Mouse (Mus musculus) layer of hippocampus, postnatal 14 days (tissue): ENCODE data around the gene Hs2st1. TPM values are rescaled to one million over a fixed set of nuclear protein-coding genes. Genes with fewer than 3 reads are reported as not detected.
A peak's percentile ranks its signal among the peaks of the same experiment; 100 is the strongest.

Experiments used
- DNase-seq, 2 experiments: peaks; one replicate each; pipeline ENCODE4 v3.0.0; 2021 to 2022; ENCODE audit warnings: low spot score in 2 of 2, mixed read lengths in 1 of 2
- total RNA-seq, 2 experiments: library from RNA; stranded (reverse); gene quantifications; 2 replicates each; pipeline ENCODE4 v1.2.3; 2021

The Hs2st1 gene
- total RNA-seq, 2 experiments from 2014 or later: 45.1 to 45.9 TPM

DNA sequence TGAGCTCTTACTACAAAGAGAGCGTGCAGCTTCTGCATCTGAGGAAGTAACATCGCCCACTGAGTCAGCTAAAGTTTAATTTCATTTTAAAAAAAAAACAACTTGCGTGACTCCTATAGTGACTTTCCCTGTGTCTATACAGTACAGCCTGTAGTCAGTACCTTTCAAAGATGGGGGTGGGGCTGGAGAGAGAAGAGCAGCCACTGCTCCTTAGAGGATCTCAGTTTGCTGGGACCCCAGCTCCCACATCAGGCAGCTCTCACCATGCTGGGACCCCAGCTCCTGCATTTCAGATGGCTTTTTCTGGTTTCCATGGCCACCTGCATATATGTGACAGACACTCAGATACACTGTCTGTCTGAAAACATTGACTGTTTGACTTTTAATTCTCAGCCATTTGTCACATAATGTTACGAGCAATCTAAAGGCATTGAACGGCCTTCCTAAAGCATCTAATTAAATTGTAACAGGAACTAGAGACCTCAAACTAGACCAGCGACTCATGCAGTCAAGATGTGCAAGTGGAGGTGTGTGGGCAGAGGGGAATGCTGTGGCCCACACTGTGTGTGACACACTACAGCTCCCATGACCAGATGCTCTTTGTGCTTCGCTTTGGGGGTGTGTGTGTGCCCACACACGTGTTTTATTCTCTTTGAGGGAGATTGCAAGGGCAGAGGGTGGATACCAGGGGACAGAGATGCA is 19.4 kb upstream of the Hs2st1 start:
- no peak for DNase-seq

DNA sequence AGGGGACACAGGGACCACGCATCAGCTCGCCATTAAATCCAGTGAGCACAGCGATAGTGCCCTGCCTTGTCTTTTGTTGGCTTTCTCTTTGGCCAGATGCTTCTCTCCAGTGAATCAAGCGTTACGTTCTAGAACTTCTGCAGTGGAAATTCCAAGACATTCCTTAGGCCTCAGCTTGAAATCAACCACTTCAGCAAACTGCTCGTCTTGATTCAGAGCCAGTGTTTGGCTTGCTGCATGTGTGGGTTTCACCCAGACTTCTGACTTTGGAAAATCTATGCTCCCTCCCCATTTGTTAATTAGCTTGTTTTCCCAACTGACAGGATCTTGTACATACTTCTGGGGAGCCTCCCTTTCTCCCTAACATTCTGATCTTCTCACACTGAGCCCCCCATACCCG is 16.8 kb upstream of the Hs2st1 start:
- peak in 1 of 2 experiments; percentile 17 for DNase-seq

DNA sequence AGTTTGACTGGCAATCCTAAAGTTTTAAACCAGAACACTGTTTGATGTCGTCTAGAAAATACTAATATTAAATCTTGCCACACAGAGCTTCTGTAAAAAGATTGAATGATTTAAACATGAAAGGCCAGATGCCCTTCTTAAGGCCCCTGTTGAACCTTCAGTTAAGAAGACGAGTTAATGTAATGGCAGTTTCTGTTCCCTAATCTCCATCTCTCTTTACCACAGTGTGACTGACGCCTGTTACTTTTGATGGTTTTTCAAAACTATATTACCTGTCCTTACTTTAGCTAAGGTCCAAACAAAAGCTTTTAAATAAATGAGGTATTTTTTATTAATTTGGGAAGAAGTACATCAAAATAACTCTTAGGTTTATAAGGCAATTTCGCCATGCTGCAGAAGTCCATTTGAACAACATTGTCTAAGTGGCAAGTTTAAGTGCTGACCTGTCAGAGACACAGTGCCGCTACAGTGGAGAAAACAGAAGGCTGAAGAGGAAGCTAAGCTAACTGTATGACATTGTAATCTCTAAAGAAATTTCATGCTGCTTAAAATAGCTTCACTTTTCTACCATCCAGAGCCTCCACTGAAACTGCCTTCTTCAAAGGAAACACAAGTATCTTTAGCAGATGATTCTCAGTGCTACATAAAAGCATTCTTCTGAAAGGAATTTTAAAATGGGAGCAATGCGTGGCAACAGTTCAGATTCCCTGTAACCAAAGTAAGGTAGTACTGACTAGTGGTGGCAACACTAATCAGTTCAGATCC is 15.0 kb upstream of the Hs2st1 start:
- no peak for DNase-seq

DNA sequence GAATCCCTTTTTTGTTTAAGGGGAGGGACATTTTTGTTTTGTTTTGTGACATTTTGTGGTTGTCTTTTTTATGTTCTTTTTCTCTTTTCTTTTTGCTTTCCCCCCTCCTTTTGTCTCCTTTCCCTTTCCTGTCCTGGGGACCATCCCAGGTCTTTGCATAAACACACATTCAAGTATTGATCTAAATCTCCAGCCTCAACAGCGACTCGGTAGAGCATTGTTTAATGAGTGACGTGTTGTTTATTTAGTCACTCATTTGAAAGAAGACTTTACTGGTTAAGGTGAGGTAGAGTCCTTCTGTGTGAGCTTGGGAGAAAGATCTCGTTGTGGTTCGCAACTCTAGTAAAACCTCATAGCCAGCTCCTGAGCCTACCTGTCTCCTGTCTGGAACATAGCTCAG is 13.8 kb upstream of the Hs2st1 start:
- no peak for DNase-seq

DNA sequence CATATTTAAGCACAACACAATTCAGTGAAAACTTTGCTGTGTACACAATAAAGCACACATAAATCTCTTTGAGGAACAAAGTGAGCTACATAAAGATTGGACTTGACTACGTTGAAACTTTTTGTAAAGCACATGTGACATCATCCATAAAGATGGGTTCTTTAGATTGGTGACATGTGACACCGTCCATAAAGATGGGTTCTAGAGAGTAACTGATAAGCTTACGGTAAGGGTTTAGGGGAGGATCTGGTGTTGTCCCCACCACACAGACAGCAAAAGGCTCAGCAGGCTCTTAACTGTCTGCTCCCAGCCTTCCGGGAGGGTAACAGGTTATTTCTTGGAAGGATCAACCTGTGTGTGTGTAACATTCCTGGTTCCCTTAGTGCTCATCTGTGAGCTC is 12.3 kb upstream of the Hs2st1 start:
- no peak for DNase-seq

DNA sequence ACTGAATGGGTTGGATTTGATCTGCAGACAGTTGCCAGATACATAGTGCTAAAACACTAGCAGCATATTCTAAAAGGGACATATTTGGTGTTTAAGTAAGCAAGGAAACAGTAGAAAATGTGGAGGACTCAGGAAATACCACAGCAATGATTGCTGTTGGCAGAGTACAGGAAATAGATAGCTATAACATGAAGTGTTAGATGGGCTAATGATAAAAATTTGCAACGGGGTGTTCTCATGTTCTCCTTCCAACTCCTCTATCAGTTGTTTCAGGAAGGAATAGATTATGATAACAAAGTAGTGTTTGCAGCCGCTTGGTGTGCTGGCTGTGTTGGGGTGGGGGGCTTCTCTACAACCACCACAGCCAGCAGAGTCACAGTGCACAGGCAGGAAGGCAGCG is 11.9 kb upstream of the Hs2st1 start:
- DNase-seq: no peak

DNA sequence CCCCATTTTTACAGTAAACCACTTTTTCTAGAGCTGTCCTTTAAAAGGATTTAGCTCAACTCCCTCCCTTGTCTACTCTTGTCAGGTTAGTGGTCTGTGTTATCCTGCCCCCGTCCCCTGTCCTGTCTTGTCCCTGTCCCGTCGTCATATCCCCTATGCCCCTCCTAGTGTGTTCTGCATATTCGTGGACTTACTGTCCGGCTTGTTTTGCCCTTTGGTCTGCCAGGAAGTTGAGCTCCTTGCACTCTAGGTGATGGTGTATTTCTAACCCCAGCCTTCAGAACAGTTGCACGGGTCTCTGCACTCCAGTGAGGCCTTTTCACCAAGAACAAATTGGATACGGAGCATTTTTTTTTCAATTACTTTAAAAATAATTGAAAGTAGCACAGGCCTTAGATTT is 10.3 kb upstream of the Hs2st1 start:
- DNase-seq: no peak

DNA sequence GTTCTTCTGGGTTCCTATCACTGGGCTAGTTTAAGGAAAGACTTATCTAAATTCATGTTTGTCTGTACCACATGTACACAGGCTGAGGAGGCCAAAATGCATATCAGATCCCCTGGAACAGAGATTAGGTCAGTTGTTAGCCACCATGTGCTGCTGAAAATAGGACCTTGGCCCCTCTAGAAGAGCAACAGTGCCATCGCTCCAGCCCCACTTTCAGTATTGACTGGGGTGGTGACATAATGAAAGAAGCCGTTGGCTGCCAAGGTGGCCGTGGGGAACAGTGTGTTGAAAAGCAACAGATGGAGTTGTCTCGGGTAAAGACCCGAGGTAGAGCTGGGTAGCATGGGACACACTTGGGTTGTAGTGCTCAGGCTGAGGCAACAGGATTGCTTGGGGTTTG is 9.8 kb upstream of the Hs2st1 start:
- DNase-seq: no peak

DNA sequence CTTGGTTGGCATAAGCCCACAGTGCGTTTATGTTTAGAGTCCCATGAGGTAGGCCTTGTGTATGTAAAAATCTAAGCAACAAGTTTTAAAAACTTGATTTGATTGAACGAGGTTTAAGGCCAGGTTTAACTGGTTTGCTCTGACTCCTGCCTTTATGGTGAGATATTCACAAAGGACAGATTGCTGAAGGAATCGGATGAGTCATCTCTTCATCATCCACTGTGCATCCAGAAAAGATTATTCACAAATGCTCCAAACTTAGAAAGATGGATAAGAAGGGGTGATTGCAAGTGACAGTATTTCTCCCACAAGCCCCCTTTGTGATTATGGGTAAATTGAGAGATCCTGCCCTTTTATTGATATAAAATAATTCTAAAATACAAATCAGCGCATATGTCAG is 8.9 kb upstream of the Hs2st1 start:
- no peak for DNase-seq

DNA sequence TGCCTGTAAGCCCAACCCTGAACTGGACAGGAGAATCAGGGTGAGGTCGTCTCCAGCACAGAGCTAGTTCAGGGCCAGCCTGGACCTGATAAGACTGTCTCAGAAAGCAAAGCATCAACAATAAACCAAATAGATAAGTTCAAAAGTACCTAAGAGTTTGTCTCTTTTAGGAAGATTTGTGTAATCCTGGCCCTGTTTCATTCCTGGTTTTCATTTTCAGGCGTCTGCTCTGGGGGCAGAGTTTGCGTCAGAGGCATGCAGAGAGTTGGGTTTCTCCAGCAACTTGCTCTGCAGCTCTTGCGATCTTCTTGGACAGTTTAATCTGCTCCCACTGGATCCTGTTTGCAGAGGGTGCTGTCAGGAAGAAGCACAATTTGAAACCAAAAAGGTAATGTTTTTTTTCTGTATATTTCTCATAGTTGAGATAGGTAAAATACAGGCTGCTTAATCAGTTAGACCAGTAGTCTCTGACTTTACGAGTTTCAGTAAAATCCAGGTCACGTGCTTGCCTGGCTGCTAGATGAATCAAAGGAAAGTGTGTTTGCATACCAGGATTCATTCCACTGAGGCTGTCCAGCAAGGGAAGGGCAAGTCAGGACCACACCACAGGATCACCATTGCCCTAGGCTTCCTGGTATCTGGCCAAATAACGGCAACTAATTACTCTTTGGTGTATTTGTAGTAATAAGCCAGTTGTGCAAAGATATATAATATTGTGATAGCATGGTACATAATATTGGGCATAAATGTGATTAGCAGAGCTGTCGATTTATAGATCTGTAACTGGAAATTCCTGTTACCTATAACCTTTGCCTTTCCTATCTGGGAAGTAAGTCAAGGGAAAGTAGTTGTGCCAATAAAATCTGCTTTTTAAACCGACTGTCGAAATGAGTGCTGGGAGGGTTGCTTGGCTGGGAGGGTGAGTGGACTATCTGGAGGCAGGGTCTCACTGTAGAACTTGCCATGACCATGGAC is 7.7 kb upstream of the Hs2st1 start:
- no peak for DNase-seq

DNA sequence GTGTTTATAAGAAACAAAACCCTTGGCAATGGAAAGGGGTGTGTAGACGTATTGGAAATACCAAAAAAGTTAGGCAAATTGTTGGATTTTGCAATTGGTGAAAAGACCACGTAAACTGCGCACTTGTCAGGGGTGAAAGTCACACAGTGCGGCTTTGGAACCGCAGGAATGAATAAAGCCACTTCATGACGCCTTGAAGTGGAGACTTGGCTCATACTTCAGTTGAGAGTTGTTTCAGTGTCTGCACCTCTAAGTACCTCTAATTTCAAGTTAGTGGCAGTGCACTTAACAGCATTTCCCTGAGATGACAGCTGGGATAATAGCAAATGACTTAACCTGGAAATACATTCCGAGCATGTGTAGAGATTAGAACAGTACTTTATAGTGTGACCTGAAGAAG is 4.3 kb upstream of the Hs2st1 start:
- no peak for DNase-seq

DNA sequence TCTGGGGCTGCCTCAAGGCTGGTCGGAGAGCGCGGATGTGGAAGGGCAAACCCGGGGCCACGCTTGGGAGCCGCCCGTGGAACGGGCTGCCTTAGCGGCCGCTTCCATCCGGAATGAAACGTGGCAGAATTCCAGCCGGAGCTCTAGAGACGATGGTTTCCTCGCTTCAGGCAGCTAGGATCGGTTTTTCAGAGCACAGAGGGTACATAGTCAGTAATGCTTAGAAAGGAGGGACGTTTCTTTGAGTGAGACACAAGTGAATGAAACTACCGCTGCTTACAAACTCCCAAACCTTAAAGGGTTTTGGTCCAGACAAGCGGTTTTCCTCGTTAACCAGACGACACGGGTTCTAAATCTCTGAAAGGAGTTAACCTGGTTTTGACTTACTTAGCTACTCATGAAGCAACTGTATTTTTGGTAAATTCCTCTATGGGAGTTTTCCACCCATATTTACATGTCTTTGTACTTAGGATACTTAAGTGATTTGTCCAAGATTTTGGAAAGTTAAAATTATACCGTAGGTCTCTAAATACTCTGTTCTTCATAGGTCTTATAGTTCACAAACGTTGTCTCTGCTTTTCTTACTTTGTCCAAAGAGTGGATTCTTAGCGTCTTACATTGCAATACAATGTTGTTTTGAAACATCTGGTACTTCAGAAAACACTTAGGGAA is 971 bp upstream of the Hs2st1 start:
- no peak for DNase-seq

DNA sequence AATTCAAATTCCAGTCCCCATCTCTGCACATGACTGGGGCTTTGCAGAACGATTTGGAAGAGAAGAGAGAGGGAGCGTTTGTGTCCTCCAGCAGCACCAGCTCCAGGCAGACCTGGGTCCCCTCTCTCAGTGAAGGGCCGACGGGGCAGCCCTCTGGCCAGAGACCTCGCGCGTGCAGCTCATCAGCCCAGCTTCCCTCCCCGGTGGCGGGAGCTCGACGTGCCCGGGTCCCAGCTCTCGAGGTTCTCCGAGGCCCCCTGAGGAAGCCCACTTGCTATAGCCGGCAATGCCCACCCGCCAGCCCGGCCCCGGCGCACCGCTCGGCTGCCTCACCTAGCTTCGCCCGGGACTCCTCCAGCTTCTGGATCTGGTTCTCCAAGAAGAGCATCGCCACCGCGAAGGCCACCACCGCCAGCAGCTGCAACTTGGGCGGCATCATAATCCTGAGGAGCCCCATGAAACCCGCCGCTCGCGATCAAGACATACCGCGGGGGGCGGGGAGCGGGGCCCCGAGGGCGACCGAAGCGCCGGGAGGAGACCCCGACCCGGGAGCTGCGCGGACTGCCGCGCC is 495 bp downstream of the Hs2st1 start:
- peak in 1 of 2 experiments; percentile 49 for DNase-seq

DNA sequence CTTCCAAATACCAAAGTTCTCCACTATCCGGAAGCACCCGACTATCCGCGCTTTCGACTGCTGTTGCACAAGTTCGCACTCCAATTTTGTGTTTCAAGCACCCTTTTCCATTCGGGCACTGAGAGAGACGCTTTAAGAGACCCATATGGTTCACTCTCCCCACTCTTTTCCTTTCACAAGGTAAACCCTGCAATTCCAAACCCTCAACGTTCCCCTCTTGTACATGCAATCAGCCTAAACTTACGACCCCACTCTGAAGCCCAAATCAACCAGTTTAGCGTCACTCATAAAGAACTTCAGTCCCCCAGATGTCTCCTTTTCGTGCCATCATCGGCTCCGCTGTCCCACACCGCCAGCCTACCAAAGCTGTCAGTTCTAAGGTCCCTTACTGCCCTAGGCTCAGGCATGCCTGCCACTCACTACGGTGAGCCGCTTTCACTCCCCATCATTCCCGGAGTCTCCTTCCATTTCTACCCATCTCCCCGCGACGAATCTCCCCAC is 1.1 kb downstream of the Hs2st1 start:
- DNase-seq: no peak

DNA sequence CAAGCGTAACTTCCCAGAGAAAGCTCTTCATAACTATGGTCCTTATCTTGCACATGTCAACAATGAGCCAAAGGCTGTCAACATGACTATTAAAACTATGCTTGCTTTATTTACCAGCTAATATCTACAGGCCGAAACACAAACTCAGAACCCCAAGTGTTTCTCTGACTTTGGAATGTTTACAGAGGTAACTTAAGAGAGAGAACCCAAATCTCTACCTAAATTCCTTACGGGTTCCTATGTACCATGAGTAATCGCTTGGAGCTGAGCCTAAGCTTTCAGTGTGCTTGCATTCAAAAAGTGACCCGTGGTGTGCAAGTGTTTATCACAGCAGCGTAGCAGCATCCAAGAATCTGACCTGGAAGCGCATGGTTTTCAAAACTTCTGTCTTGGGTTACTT is 4.8 kb downstream of the Hs2st1 start:
- DNase-seq: no peak

DNA sequence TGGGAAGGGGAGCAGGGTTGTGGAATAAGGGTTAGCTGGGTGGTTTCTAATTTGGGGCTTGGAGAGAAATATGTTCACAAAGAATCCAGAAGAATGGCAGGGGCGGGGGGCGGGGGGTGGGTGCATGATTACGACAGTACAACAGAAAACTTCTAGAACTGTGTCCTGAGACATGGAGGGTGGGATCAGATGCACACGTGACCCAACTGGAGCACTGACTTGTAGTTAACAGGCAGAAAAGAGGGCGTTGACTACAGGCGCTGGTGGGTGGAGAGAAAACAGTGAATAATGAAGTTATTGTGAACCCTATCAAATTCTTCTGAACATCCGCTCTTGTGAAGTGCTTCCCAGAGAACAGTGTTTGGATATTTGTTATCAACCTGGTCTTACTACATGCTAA is 6.1 kb downstream of the Hs2st1 start:
- DNase-seq: no peak

DNA sequence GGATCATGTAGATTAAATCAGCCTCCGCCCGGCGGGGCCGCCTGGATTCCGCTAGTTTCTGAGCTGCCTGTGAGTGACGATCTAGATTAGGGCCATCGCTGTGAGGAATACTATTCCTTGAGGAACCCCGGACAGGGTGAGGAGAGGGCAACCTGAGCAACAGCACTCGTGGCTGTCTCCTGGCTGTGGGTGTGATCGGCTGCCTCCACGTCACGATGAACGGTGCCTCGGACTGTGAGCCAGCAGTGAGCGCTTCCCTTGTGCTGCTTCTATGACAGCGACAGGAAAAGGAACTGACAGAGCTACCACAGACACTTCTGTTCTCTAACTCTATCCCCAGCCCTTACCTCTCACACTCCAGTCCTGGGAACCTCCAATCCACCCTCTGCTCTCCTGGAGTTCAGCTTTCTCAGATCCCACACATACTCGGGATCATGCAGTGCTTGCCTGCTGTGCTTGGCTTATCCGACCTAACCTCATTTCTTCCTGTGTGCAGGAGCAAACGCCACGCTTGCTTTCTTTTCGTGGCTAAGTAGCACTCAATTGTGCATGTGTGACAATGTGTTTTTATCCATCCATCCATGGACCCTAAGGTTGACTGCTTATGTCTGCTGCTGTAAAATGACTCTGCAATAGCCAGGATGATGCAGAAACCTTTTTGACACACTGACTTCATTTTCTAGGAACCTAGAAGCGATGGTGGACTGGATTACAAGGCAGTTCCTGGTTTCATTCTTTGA is 8.3 kb downstream of the Hs2st1 start:
- DNase-seq: no peak

DNA sequence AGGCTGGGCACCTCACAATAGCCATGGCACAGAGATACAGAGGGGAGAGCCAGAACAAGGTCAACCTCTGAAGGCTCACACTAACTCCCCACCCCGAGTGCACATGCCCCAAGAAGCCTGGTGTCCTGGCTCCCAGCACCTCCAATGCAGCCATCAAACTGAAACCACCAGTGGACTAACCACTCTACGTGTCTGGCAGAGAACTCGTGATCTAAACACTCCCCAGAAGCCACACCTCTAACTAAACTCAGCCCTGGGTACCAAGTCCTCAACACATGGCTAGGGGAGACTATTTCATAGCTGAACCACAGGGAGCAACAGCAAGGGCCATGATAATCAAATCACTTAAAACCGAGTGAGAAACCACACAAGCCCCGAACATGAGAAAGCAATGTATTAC is 11.7 kb downstream of the Hs2st1 start:
- no peak for DNase-seq

DNA sequence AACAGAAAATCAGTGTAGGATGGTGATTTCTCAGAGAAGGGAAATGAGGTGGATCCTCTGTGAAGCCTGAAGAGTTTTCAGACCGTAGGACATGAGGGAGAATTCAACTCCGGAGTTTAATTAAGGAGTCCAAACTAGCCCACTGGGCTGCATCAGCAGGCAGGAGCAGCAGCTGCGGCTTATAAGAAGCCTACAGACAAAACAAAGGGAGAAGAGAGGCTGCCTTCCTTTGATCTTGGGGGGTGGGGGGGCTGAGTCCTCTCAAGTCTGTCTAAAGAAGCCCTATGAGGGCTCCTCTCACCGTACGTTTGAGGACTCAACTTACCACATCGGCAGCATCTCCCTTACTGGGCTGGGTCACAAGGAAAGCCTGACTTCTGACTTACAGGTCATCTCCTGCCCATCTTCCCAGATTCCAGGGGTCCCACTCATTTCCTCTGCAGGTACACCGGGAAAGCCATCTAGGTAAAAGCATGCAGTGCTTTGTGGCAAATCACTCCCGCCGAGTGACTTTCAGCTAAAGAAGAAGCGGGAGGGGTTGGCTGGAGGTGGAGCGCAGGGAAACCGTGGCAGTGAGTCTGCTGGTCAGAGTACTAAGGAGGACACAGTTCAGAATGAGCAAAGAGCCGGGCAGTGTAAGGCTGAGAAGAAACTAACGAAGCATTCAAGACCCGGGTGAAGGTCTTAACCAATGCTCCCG is 13.2 kb downstream of the Hs2st1 start:
- DNase-seq: no peak
